Mouse (Mus musculus) hindbrain, embryonic 16.5 days (tissue): ENCODE measurements around the gene Oit3. TPM values are rescaled to one million over a fixed set of nuclear protein-coding genes. Genes with fewer than 3 reads are reported as not detected.

Experiments used
- ATAC-seq: fragments of 200-750 bp; cut with Nextera tagmentation; 2 replicates; pipeline ENCODE4 v1.8.0; 2017; ENCODE audit warnings: moderate TSS enrichment, moderate library complexity
- H3K27ac ChIP-seq: fragments of 300-500 bp; sonication (generic); 2 replicates; pipeline ENCODE4 v1.5.1; 2014; ENCODE audit warnings: low read depth, mild to moderate bottlenecking, control low read depth, low read length, moderate library complexity
- H3K27me3 ChIP-seq: fragments of 300-500 bp; sonication (generic); replicated peaks from 2 replicates; pipeline ENCODE4 v1.6.1; 2014; ENCODE audit warnings: low read length; ENCODE audit not compliant: control insufficient read depth, insufficient read depth
- H3K36me3 ChIP-seq: fragments of 300-500 bp; sonication (generic); 2 replicates; pipeline ENCODE4 v1.6.1; 2014; ENCODE audit warnings: mild to moderate bottlenecking, low read length, moderate library complexity, mixed read lengths; ENCODE audit not compliant: control insufficient read depth, insufficient read depth
- H3K4me1 ChIP-seq: fragments of 300-500 bp; sonication (generic); 2 replicates; pipeline ENCODE4 v1.6.1; 2014; ENCODE audit warnings: low read depth, low read length; ENCODE audit not compliant: control insufficient read depth, insufficient read depth
- H3K4me2 ChIP-seq: fragments of 300-500 bp; sonication (generic); 2 replicates; pipeline ENCODE4 v1.6.1; 2014; ENCODE audit warnings: mild to moderate bottlenecking, low read length, control low read depth, moderate library complexity
- H3K4me3 ChIP-seq: fragments of 300-500 bp; sonication (generic); 2 replicates; pipeline ENCODE4 v1.5.1; 2014; ENCODE audit warnings: mild to moderate bottlenecking, low read length, control low read depth, moderate library complexity
- H3K9ac ChIP-seq: fragments of 300-500 bp; sonication (generic); 2 replicates; pipeline ENCODE4 v1.6.1; 2014; ENCODE audit warnings: low read depth, mild to moderate bottlenecking, control low read depth, low read length, moderate library complexity
- H3K9me3 ChIP-seq: fragments of 300-500 bp; sonication (generic); 2 replicates; pipeline ENCODE4 v1.6.1; 2014; ENCODE audit warnings: mild to moderate bottlenecking, low read length, moderate library complexity; ENCODE audit not compliant: control insufficient read depth
- WGBS: fragments of 180-500 bp; shearing (Covaris S2); extraction: QIAGEN DNeasy Blood & Tissue Kit; methylation state at CpG from one replicate; pipeline ENCODE4 v1.1.7; 2014; 5-methylcytosine and 5-hydroxymethylcytosine counted together
- polyA plus RNA-seq: library from polyadenylated mRNA; unstranded; fragments of >200 nt; fragmentation: Nextera tagmentation; extraction: Ambion mirVana; gene quantifications from 2 replicates; pipeline ENCODE4 v1.2.1, GENCODE M21; 2015

Gene Oit3
- polyA plus RNA-seq, 1 experiment from 2014 or later: 0.48 TPM

- Histone ChIP-seq H3K4me1 (no peaks in the 10 kb centered on the region; the same call in 1 of the 2 replicates), H3K27ac (no peak overlapping the region), H3K36me3 (peaks cover 3% of the 10 kb centered on the region; the same call in 1 of the 2 replicates), H3K9me3 (no peaks in the 10 kb centered on the region), H3K4me3 (no peak overlapping the region), H3K9ac (no peak overlapping the region), H3K4me2 (no peak overlapping the region), H3K27me3 (no peaks in the 10 kb centered on the region)
- 88% methylated on average over 3 of the region's 3 CpGs for WGBS
- no peak for ATAC-seq
Measured at GRCm38 (mm10) chr10:59465546-59465945, 24.0 kb upstream of the Oit3 start.

- no peaks in the 10 kb centered on the region for H3K9me3 ChIP-seq
- no peak overlapping the region for H3K4me2 ChIP-seq
- H3K9ac ChIP-seq: no peak overlapping the region
- no peak for ATAC-seq
- H3K27me3 ChIP-seq: no peaks in the 10 kb centered on the region
- no peaks in the 10 kb centered on the region; the same call in 1 of the 2 replicates for H3K4me1 ChIP-seq
- H3K4me3 ChIP-seq: no peak overlapping the region
- peaks cover 3% of the 10 kb centered on the region; the same call in 1 of the 2 replicates for H3K36me3 ChIP-seq
- no peak overlapping the region for H3K27ac ChIP-seq
- 78% methylated on average over 6 of the region's 6 CpGs for WGBS
Measured at GRCm38 (mm10) chr10:59462307-59462706, 20.7 kb upstream of the Oit3 start.

GRCm38 (mm10) chr10:59459767-59460166 is 18.2 kb upstream of the Oit3 start:
- no peak overlapping the region for H3K9ac ChIP-seq
- no peak overlapping the region; the same call in 1 of the 2 replicates for H3K4me2 ChIP-seq
- no peaks in the 10 kb centered on the region for H3K9me3 ChIP-seq
- no peaks in the 10 kb centered on the region; the same call in 1 of the 2 replicates for H3K4me1 ChIP-seq
- WGBS: 73% methylated on average over 12 of the region's 12 CpGs
- ATAC-seq: no peak
- H3K27me3 ChIP-seq: no peaks in the 10 kb centered on the region
- no peak overlapping the region for H3K4me3 ChIP-seq
- no peaks in the 10 kb centered on the region for H3K36me3 ChIP-seq
- H3K27ac ChIP-seq: no peak overlapping the region

GRCm38 (mm10) chr10:59454631-59455030 is 13.1 kb upstream of the Oit3 start:
- Histone ChIP-seq H3K9ac (no peak overlapping the region), H3K4me2 (no peak overlapping the region), H3K27me3 (no peaks in the 10 kb centered on the region), H3K27ac (no peak overlapping the region), H3K4me1 (no peaks in the 10 kb centered on the region), H3K4me3 (no peak overlapping the region), H3K9me3 (no peaks in the 10 kb centered on the region), H3K36me3 (peaks cover 4% of the 10 kb centered on the region)
- WGBS: 96% methylated on average over 15 of the region's 15 CpGs
- ATAC-seq: no peak

- Histone ChIP-seq H3K36me3 (peaks cover 4% of the 10 kb centered on the region), H3K9ac (no peak overlapping the region), H3K4me3 (no peak overlapping the region), H3K27me3 (no peaks in the 10 kb centered on the region), H3K9me3 (no peaks in the 10 kb centered on the region; the same call in 1 of the 2 replicates), H3K4me1 (no peaks in the 10 kb centered on the region), H3K27ac (no peak overlapping the region), H3K4me2 (no peak overlapping the region)
- 27% methylated on average over 5 of the region's 5 CpGs for WGBS
- peak; percentile 74 for ATAC-seq
Measured at GRCm38 (mm10) chr10:59451839-59452238, 10.3 kb upstream of the Oit3 start.

GRCm38 (mm10) chr10:59447546-59447945 is 6.0 kb upstream of the Oit3 start:
- Histone ChIP-seq H3K9me3 (no peaks in the 10 kb centered on the region; the same call in 1 of the 2 replicates), H3K4me2 (no peak overlapping the region), H3K27ac (no peak overlapping the region), H3K27me3 (no peaks in the 10 kb centered on the region), H3K9ac (no peak overlapping the region), H3K36me3 (peaks cover 4% of the 10 kb centered on the region), H3K4me3 (no peak overlapping the region), H3K4me1 (no peaks in the 10 kb centered on the region)
- 81% methylated on average over 9 of the region's 9 CpGs for WGBS
- no peak for ATAC-seq

GRCm38 (mm10) chr10:59446911-59447437 is 5.4 kb upstream of the Oit3 start:
- no peak for ATAC-seq
- Histone ChIP-seq H3K9me3 (no peaks in the 10 kb centered on the region; the same call in 1 of the 2 replicates), H3K9ac (no peak overlapping the region), H3K4me1 (no peaks in the 10 kb centered on the region), H3K36me3 (peaks cover 4% of the 10 kb centered on the region), H3K27ac (no peak overlapping the region), H3K4me2 (no peak overlapping the region), H3K4me3 (no peak overlapping the region), H3K27me3 (no peaks in the 10 kb centered on the region)
- 86% methylated on average over 10 of the region's 10 CpGs for WGBS

GRCm38 (mm10) chr10:59444635-59445034 is 3.1 kb upstream of the Oit3 start:
- ATAC-seq: no peak
- H3K4me2 ChIP-seq: no peak overlapping the region
- 19% methylated on average over 8 of the region's 8 CpGs for WGBS

GRCm38 (mm10) chr10:59444106-59444505 is 2.5 kb upstream of the Oit3 start:
- 67% methylated on average over 3 of the region's 3 CpGs for WGBS
- Histone ChIP-seq H3K27me3 (no peaks in the 10 kb centered on the region), H3K4me1 (no peaks in the 10 kb centered on the region; the same call in 1 of the 2 replicates), H3K27ac (no peak overlapping the region), H3K9ac (no peak overlapping the region), H3K4me3 (no peak overlapping the region), H3K36me3 (no peaks in the 10 kb centered on the region), H3K9me3 (no peaks in the 10 kb centered on the region), H3K4me2 (no peak overlapping the region)
- ATAC-seq: no peak

More at GRCm38 (mm10) chr10:59444635-59445034, 3.1 kb upstream of the Oit3 start:
- Histone ChIP-seq H3K4me3 (no peak overlapping the region), H3K36me3 (no peaks in the 10 kb centered on the region), H3K9me3 (no peaks in the 10 kb centered on the region; the same call in 1 of the 2 replicates), H3K9ac (no peak overlapping the region), H3K4me1 (no peaks in the 10 kb centered on the region; the same call in 1 of the 2 replicates), H3K27me3 (no peaks in the 10 kb centered on the region), H3K27ac (no peak overlapping the region)
